Mouse (Mus musculus): ENCODE data around the gene Ercc2. TPM values are rescaled to one million over a fixed set of nuclear protein-coding genes. Genes with fewer than 3 reads are reported as not detected.

Gene Ercc2
- polyA plus RNA-seq, 1 experiment from 2014 or later: 17.4 TPM

DNA sequence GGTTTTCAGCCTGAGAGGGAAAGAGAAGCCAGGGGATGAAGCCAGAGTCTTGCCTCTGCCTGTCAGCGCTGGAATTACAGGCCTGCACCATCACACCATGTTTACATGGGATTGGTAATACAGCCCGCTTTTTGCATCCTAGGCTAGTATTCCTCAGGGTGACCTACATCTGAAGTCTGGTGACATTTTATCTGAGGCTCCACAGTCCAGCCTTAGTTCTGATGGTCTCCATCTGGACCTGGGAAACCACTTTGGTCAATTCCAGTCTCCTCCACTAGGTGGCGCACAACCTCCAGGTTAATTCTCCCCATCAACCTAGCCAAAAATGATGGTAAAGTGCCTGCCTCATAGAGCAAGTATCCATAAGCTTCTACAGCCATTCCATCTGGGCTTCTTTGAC, 61.5 kb downstream of the Ercc2 start:
- Histone ChIP-seq H3K4me2 (ENCODE audit: low read depth, low read length) (no peak overlapping the region), H3K36me3 (ENCODE audit: control insufficient read depth, insufficient read depth, low read length) (peaks cover 29% of the 10 kb centered on the region), H3K27me3 (ENCODE audit: control insufficient read depth, insufficient read depth, low read depth, low read length) (no peaks in the 10 kb centered on the region), H3K27ac (ENCODE audit: low read length) (no peak overlapping the region), H3K4me1 (replicated peaks; ENCODE audit: control insufficient read depth, insufficient read depth, low read length) (no peaks in the 10 kb centered on the region), H3K4me3 (ENCODE audit: low read length) (no peak overlapping the region), H3K9me3 (ENCODE audit: control insufficient read depth, low read length) (no peaks in the 10 kb centered on the region), H3K9ac (ENCODE audit: low read length) (no peak overlapping the region)
- ATAC-seq (ENCODE audit: low read depth): peak; percentile 58; the same call in 1 of the 2 replicates
- WGBS: 40% methylated on average over 3 of the region's 3 CpGs

GRCm38 (mm10) chr7:19444801-19445200, 63.0 kb downstream of the Ercc2 start:
- no peak overlapping the region for H3K4me3 ChIP-seq (ENCODE audit: low read length)
- ATAC-seq (ENCODE audit: low read depth): no peak
- WGBS: 78% methylated on average over 12 of the region's 12 CpGs

More at GRCm38 (mm10) chr7:19444801-19445200, 63.0 kb downstream of the Ercc2 start:
- peaks cover 36% of the 10 kb centered on the region for H3K36me3 ChIP-seq (ENCODE audit: control insufficient read depth, insufficient read depth, low read length)
- H3K27me3 ChIP-seq (ENCODE audit: control insufficient read depth, insufficient read depth, low read depth, low read length): no peaks in the 10 kb centered on the region
- H3K4me2 ChIP-seq (ENCODE audit: low read depth, low read length): no peak overlapping the region
- no peaks in the 10 kb centered on the region for H3K4me1 ChIP-seq (replicated peaks; ENCODE audit: control insufficient read depth, insufficient read depth, low read length)
- H3K27ac ChIP-seq (ENCODE audit: low read length): no peak overlapping the region
- no peaks in the 10 kb centered on the region for H3K9me3 ChIP-seq (ENCODE audit: control insufficient read depth, low read length)
- H3K9ac ChIP-seq (ENCODE audit: low read length): no peak overlapping the region

MicroRNAs encoded within 50 kb of the gene (microRNA counts, 519-probe panel; counts per million panel counts)
- microRNA mmu-miR-343: not detected

Small RNA genes within 50 kb of the gene (microRNA-seq; reads per million reads assigned to microRNA genes)
- gene Mir343: not detected

Other genes with a start within 250 kb of the Ercc2 start
- 15.4 and 15.7 TPM in 2 replicates for gene Qpctl, start 232.7 kb upstream of the Ercc2 start, polyA plus RNA-seq (2015; fragmentation: Nextera tagmentation; extraction: Ambion mirVana)
- gene Snrpd2, start 232.3 kb upstream of the Ercc2 start, polyA plus RNA-seq (2015; fragmentation: Nextera tagmentation; extraction: Ambion mirVana): 135 and 144 TPM in 2 replicates
- 5.6 and 8.2 TPM in 2 replicates for gene Gipr, start 215.9 kb upstream of the Ercc2 start, polyA plus RNA-seq (2015; fragmentation: Nextera tagmentation; extraction: Ambion mirVana)
- 11.3 and 12.4 TPM in 2 replicates for gene Eml2, start 205.6 kb upstream of the Ercc2 start, polyA plus RNA-seq (2015; fragmentation: Nextera tagmentation; extraction: Ambion mirVana)
- gene Gpr4, start 169.5 kb upstream of the Ercc2 start, polyA plus RNA-seq (2015; fragmentation: Nextera tagmentation; extraction: Ambion mirVana): 2.1 and 2.6 TPM in 2 replicates
- 29.9 and 31.5 TPM in 2 replicates for gene Opa3, start 153.7 kb upstream of the Ercc2 start, polyA plus RNA-seq (2015; fragmentation: Nextera tagmentation; extraction: Ambion mirVana)
- 103 and 105 TPM in 2 replicates for gene Vasp, start 110.2 kb upstream of the Ercc2 start, polyA plus RNA-seq (2015; fragmentation: Nextera tagmentation; extraction: Ambion mirVana)
- gene Ppm1n, start 101.9 kb upstream of the Ercc2 start, polyA plus RNA-seq (2015; fragmentation: Nextera tagmentation; extraction: Ambion mirVana): not detected in 2 replicates
- 13.8 and 17.5 TPM in 2 replicates for gene Rtn2, start 99.4 kb upstream of the Ercc2 start, polyA plus RNA-seq (2015; fragmentation: Nextera tagmentation; extraction: Ambion mirVana)
- gene Fosb, start 72.0 kb upstream of the Ercc2 start, polyA plus RNA-seq (2015; fragmentation: Nextera tagmentation; extraction: Ambion mirVana): 0.20 and 0.31 TPM in 2 replicates
- 79.9 and 82.5 TPM in 2 replicates for gene Ercc1, start 37.2 kb upstream of the Ercc2 start, polyA plus RNA-seq (2015; fragmentation: Nextera tagmentation; extraction: Ambion mirVana)
- gene Cd3eap, start 22.5 kb upstream of the Ercc2 start, polyA plus RNA-seq (2015; fragmentation: Nextera tagmentation; extraction: Ambion mirVana): 17.2 and 17.3 TPM in 2 replicates
- gene Ppp1r13l, start 22.3 kb upstream of the Ercc2 start, polyA plus RNA-seq (2015; fragmentation: Nextera tagmentation; extraction: Ambion mirVana): 4.9 TPM in 2 replicates
- gene Klc3, start 22.1 kb downstream of the Ercc2 start, polyA plus RNA-seq (2015; fragmentation: Nextera tagmentation; extraction: Ambion mirVana): 17.5 and 19.7 TPM in 2 replicates
- 78.9 and 137 TPM in 2 replicates for gene Ckm, start 22.8 kb downstream of the Ercc2 start, polyA plus RNA-seq (2015; fragmentation: Nextera tagmentation; extraction: Ambion mirVana)
- gene Mark4, start 76.8 kb downstream of the Ercc2 start, polyA plus RNA-seq (2015; fragmentation: Nextera tagmentation; extraction: Ambion mirVana): 5.2 TPM in 2 replicates
- 0.72 and 1.1 TPM in 2 replicates for gene Exoc3l2, start 81.3 kb downstream of the Ercc2 start, polyA plus RNA-seq (2015; fragmentation: Nextera tagmentation; extraction: Ambion mirVana)
- 1.4 TPM in 2 replicates for gene Bloc1s3, start 126.4 kb downstream of the Ercc2 start, polyA plus RNA-seq (2015; fragmentation: Nextera tagmentation; extraction: Ambion mirVana)
- 104 and 111 TPM in 2 replicates for gene Trappc6a, start 126.4 kb downstream of the Ercc2 start, polyA plus RNA-seq (2015; fragmentation: Nextera tagmentation; extraction: Ambion mirVana)
- gene Nkpd1, start 135.8 kb downstream of the Ercc2 start, polyA plus RNA-seq (2015; fragmentation: Nextera tagmentation; extraction: Ambion mirVana): 0.16 TPM in 1 of 2 replicates, not detected in the other
- 18.3 and 21.4 TPM in 2 replicates for gene Ppp1r37, start 181.1 kb downstream of the Ercc2 start, polyA plus RNA-seq (2015; fragmentation: Nextera tagmentation; extraction: Ambion mirVana)
- 0.40 and 0.57 TPM in 2 replicates for gene Zfp296, start 195.3 kb downstream of the Ercc2 start, polyA plus RNA-seq (2015; fragmentation: Nextera tagmentation; extraction: Ambion mirVana)
- 156 and 170 TPM in 2 replicates for gene Gemin7, start 195.6 kb downstream of the Ercc2 start, polyA plus RNA-seq (2015; fragmentation: Nextera tagmentation; extraction: Ambion mirVana)
- gene Clasrp, start 222.5 kb downstream of the Ercc2 start, polyA plus RNA-seq (2015; fragmentation: Nextera tagmentation; extraction: Ambion mirVana): 41.4 and 43.5 TPM in 2 replicates
- gene Relb, start 247.4 kb downstream of the Ercc2 start, polyA plus RNA-seq (2015; fragmentation: Nextera tagmentation; extraction: Ambion mirVana): 8.9 and 9.7 TPM in 2 replicates

Measured in lung, embryonic 16.5 days (tissue).